12 mouse cellular contexts compared by ENCODE assay signal in the genomic region with DNA sequence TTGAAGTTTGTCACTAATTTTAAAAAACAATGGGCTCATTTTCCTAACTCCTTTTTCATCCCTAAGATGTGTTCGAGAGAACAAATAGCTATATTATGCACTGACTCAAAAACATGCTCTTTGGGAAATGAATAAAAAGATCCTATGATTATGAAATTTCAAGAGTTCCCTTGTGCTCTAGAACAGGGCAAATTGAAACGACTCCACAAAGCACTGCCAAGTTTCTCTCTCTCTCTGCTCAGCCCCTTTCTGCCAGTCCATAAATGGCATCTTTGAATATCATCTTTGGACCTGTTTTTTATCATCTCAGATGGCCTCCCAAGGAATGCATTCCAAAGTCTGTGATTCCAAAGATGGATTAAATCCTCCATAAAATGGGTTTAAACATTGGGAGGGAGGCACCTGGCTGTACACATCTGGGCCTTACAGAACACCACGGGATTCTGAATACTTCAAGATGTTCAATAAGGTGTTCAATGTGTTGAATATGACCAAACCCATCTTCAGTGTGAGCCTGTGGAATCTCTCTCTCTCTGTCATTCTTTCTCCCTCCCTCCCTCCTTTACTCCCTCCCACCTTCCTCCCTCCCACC.
DNase-seq lines count a peak whose midpoint lies in the region; ATAC-seq and TF ChIP-seq lines count a peak whose summit lies in the region.
"Had no signal": no experiment of that assay in that cellular context is flagged by ENCODE, and none has a peak within 500 bp of the region (broad histone marks: within the 10 kb centered on the region; RNA-seq: fewer than 3 reads in every experiment).

No protein-coding gene starts in this region.

- no peak overlapping the region for H3K9ac ChIP-seq in intestine, embryonic 14.5 days (ENCODE audit: low read length)
- H3K9ac ChIP-seq in intestine, postnatal 0 days (ENCODE audit: low read depth, low read length), result no peak overlapping the region
- H3K9ac ChIP-seq in forebrain, postnatal 0 days, result no peak overlapping the region
- no peak overlapping the region for H3K9ac ChIP-seq in midbrain, postnatal 0 days (replicated peaks; ENCODE audit: low read length, poor library complexity, severe bottlenecking)

- H3K36me3 ChIP-seq in intestine, embryonic 14.5 days (ENCODE audit: control insufficient read depth, insufficient read depth, low read length), result no peaks in the 10 kb centered on the region
- no peaks in the 10 kb centered on the region for H3K36me3 ChIP-seq in intestine, postnatal 0 days (ENCODE audit: control insufficient read depth, insufficient read depth)
- no peaks in the 10 kb centered on the region for H3K36me3 ChIP-seq in forebrain, postnatal 0 days (ENCODE audit: insufficient read depth)
- no peaks in the 10 kb centered on the region for H3K36me3 ChIP-seq in midbrain, postnatal 0 days (ENCODE audit: insufficient read depth, low read length)

- H3K4me1 ChIP-seq in intestine, embryonic 14.5 days (replicated peaks; ENCODE audit: control insufficient read depth, insufficient read depth, low read length), result peaks cover 2% of the 10 kb centered on the region; the same call in 1 of the 2 replicates
- H3K4me1 ChIP-seq in intestine, postnatal 0 days (replicated peaks; ENCODE audit: control insufficient read depth, insufficient read depth, low read length), result no peaks in the 10 kb centered on the region
- H3K4me1 ChIP-seq in forebrain, postnatal 0 days (ENCODE audit: insufficient read depth), result peaks cover 5% of the 10 kb centered on the region; the same call in 1 of the 2 replicates
- H3K4me1 ChIP-seq in midbrain, postnatal 0 days (ENCODE audit: insufficient read depth, low read length), result no peaks in the 10 kb centered on the region; the same call in 1 of the 2 replicates

- H3K4me3 ChIP-seq in intestine, embryonic 14.5 days (ENCODE audit: low read depth, low read length), result no peak overlapping the region
- no peak overlapping the region for H3K4me3 ChIP-seq in intestine, postnatal 0 days (ENCODE audit: low read depth, low read length)
- no peak overlapping the region for H3K4me3 ChIP-seq in forebrain, postnatal 0 days (ENCODE audit: low read depth, low read length)
- H3K4me3 ChIP-seq in midbrain, postnatal 0 days (ENCODE audit: low read depth, low read length), result no peak overlapping the region

- peak overlapping the region; percentile 25; the same call in 1 of the 2 replicates for H3K4me2 ChIP-seq in intestine, embryonic 14.5 days (ENCODE audit: low read length)
- H3K4me2 ChIP-seq in intestine, postnatal 0 days (replicated peaks; ENCODE audit: low read depth), result no peak overlapping the region; the same call in 1 of the 2 replicates
- H3K4me2 ChIP-seq in forebrain, postnatal 0 days (ENCODE audit: low read depth), result peak overlapping the region; percentile 37; the same call in 1 of the 2 replicates
- H3K4me2 ChIP-seq in midbrain, postnatal 0 days (ENCODE audit: low read depth, low read length, poor library complexity, severe bottlenecking), result peak overlapping the region; percentile 34; the same call in 1 of the 2 replicates
- H3K4me2 ChIP-seq: liver, embryonic 11.5 days had no signal

- H3K27me3 ChIP-seq in intestine, embryonic 14.5 days (replicated peaks; ENCODE audit: control insufficient read depth, insufficient read depth, low read length), result no peaks in the 10 kb centered on the region
- H3K27me3 ChIP-seq in intestine, postnatal 0 days (replicated peaks; ENCODE audit: control insufficient read depth, insufficient read depth, low read length), result no peaks in the 10 kb centered on the region
- H3K27me3 ChIP-seq in forebrain, postnatal 0 days (ENCODE audit: insufficient read depth, low read length), result no peaks in the 10 kb centered on the region
- no peaks in the 10 kb centered on the region for H3K27me3 ChIP-seq in midbrain, postnatal 0 days (ENCODE audit: insufficient read depth, low read length)

- 36% methylated on average over 3 of the region's 3 CpGs for WGBS in intestine, embryonic 14.5 days
- 57% methylated on average over 3 of the region's 3 CpGs for WGBS in intestine, postnatal 0 days
- 37% methylated on average over 3 of the region's 3 CpGs for WGBS in forebrain, postnatal 0 days
- 66% methylated on average over 3 of the region's 3 CpGs for WGBS in midbrain, postnatal 0 days

- no peaks in the 10 kb centered on the region for H3K9me3 ChIP-seq in intestine, embryonic 14.5 days (ENCODE audit: control insufficient read depth, low read length)
- no peaks in the 10 kb centered on the region for H3K9me3 ChIP-seq in intestine, postnatal 0 days (ENCODE audit: control insufficient read depth)
- H3K9me3 ChIP-seq in forebrain, postnatal 0 days (ENCODE audit: low read length), result no peaks in the 10 kb centered on the region
- H3K9me3 ChIP-seq in midbrain, postnatal 0 days (ENCODE audit: low read length), result no peaks in the 10 kb centered on the region

- TF ChIP-seq CTCF in intestine, postnatal 0 days (IDR thresholded peaks at IDR 0.05; ENCODE audit: low read depth), result no peak
- TF ChIP-seq CTCF in forebrain, postnatal 0 days (IDR thresholded peaks at IDR 0.05; ENCODE audit: low read depth), result no peak
- TF ChIP-seq CTCF in midbrain, postnatal 0 days (IDR thresholded peaks at IDR 0.05), result no peak

- no peak for DNase-seq in intestine, embryonic 14.5 days (ENCODE audit: low spot score)
- peak; percentile 21 for DNase-seq in brain, adult 2 months (ENCODE audit: low read depth, low spot score)
- no peak for DNase-seq in forebrain, postnatal 0 days
- no peak for DNase-seq in midbrain, postnatal 0 days (ENCODE audit: low spot score)
- DNase-seq in natural killer cell, adult 2 months (ENCODE audit: low spot score in 2 of 2), result no peak
- DNase-seq in spleen, postnatal 4 days (ENCODE audit: low spot score in 2 of 2), result no peak
- DNase-seq: adrenal gland, adult 8-10 months; kidney, adult 18-20 months; retina, postnatal 1 day; thymus, postnatal 14 days had no signal

- ATAC-seq in intestine, embryonic 14.5 days (replicated peaks; ENCODE audit: low FRiP score, low TSS enrichment, low read depth), result no peak
- no peak for ATAC-seq in intestine, postnatal 0 days
- peak; percentile 12; the same call in 1 of the 2 replicates for ATAC-seq in forebrain, postnatal 0 days
- ATAC-seq in midbrain, postnatal 0 days (ENCODE audit: low FRiP score), result no peak

- peak overlapping the region; percentile 64; the same call in 1 of the 2 replicates for H3K27ac ChIP-seq in intestine, embryonic 14.5 days (ENCODE audit: low read depth)
- H3K27ac ChIP-seq in intestine, postnatal 0 days (ENCODE audit: low read depth, low read length), result no peak overlapping the region
- no peak overlapping the region for H3K27ac ChIP-seq in forebrain, postnatal 0 days (ENCODE audit: low read depth, low read length)
- no peak overlapping the region for H3K27ac ChIP-seq in midbrain, postnatal 0 days (ENCODE audit: low read depth, low read length)
